In the genomic region with DNA sequence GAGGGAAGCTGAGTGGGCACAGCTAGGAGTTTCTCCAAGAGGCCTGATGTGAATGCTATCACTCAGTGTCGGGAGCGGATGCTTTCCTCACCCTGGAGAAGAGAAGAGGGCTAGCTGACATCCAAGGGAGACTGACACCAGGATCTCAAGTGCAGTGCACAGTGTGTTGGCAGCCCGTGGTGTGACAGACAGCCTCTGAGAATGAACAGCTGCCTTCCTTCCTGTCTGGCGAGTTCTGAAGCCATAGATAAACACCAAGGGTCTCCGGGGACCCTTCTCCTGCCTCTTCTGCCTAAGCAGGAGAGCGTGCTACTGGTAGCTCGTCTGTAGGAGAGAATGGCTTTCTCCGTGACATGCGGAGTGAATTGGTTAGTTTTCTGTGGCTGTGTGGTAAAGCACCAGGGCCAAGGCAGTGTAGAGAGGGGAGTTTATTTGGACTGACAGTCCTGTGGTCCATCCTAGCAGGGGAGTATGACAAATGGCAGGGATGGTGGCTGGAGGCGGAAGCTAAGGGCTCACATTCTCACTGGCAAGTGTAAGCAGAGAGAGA, we compare ENCODE assay signal across 8 mouse cellular contexts. TPM values are rescaled to one million over a fixed set of nuclear protein-coding genes. Genes with fewer than 3 reads are reported as not detected.
DNase-seq lines count a peak whose midpoint lies in the region; ATAC-seq and TF ChIP-seq lines count a peak whose summit lies in the region.

No protein-coding gene starts in this region.

- H3K4me2 ChIP-seq in forebrain, embryonic 14.5 days (ENCODE audit: low read length) = no peak overlapping the region
- no peak overlapping the region for H3K4me2 ChIP-seq in forebrain, postnatal 0 days (ENCODE audit: low read depth)
- H3K4me2 ChIP-seq in neural tube, embryonic 12.5 days (replicated peaks) = no peak overlapping the region
- no peak overlapping the region for H3K4me2 ChIP-seq in limb, embryonic 15.5 days
- no peak overlapping the region for H3K4me2 ChIP-seq in stomach, postnatal 0 days (replicated peaks; ENCODE audit: low read depth)

- DNase-seq in forebrain, embryonic 14.5 days (ENCODE audit: low spot score) = peak; percentile 45
- DNase-seq in forebrain, postnatal 0 days = no peak
- no peak for DNase-seq in neural tube, embryonic 10.5 days (ENCODE audit: extremely low spot score, low spot score)
- no peak for DNase-seq in stomach, postnatal 0 days (ENCODE audit: low spot score)
- DNase-seq in gastrocnemius, adult 8-10 months (ENCODE audit: low spot score in 2 of 2) = no peak
- DNase-seq in adrenal gland, adult 8-10 months = no peak

- H3K9ac ChIP-seq in forebrain, embryonic 14.5 days (ENCODE audit: low read length) = no peak overlapping the region
- H3K9ac ChIP-seq in forebrain, postnatal 0 days = no peak overlapping the region
- no peak overlapping the region for H3K9ac ChIP-seq in neural tube, embryonic 12.5 days
- H3K9ac ChIP-seq in limb, embryonic 15.5 days = no peak overlapping the region
- no peak overlapping the region for H3K9ac ChIP-seq in stomach, postnatal 0 days (ENCODE audit: low read length)

- whole genome bisulfite sequencing in forebrain, embryonic 14.5 days = 64% methylated on average over 10 of the region's 10 CpGs
- 58% methylated on average over 10 of the region's 10 CpGs for WGBS in forebrain, postnatal 0 days
- 52% methylated on average over 10 of the region's 10 CpGs for WGBS in neural tube, embryonic 12.5 days
- 59% methylated on average over 10 of the region's 10 CpGs for WGBS in limb, embryonic 15.5 days
- 45% methylated on average over 10 of the region's 10 CpGs for WGBS in stomach, postnatal 0 days

- TF ChIP-seq CTCF in forebrain, postnatal 0 days (IDR thresholded peaks at IDR 0.05; ENCODE audit: low read depth) = no peak
- TF ChIP-seq CTCF in stomach, postnatal 0 days (IDR thresholded peaks at IDR 0.05; ENCODE audit: low read depth) = no peak

- no peaks in the 10 kb centered on the region for H3K9me3 ChIP-seq in forebrain, embryonic 14.5 days (replicated peaks; ENCODE audit: control insufficient read depth, low read length)
- no peaks in the 10 kb centered on the region for H3K9me3 ChIP-seq in forebrain, postnatal 0 days (ENCODE audit: low read length)
- no peaks in the 10 kb centered on the region for H3K9me3 ChIP-seq in neural tube, embryonic 12.5 days
- H3K9me3 ChIP-seq in limb, embryonic 15.5 days = no peaks in the 10 kb centered on the region
- H3K9me3 ChIP-seq in stomach, postnatal 0 days (ENCODE audit: control insufficient read depth, low read length) = no peaks in the 10 kb centered on the region

- peaks cover 22% of the 10 kb centered on the region for H3K4me1 ChIP-seq in forebrain, embryonic 14.5 days (ENCODE audit: control insufficient read depth, insufficient read depth, low read length)
- peaks cover 13% of the 10 kb centered on the region for H3K4me1 ChIP-seq in forebrain, postnatal 0 days (ENCODE audit: insufficient read depth)
- peaks cover 28% of the 10 kb centered on the region for H3K4me1 ChIP-seq in neural tube, embryonic 12.5 days
- peaks cover 54% of the 10 kb centered on the region for H3K4me1 ChIP-seq in limb, embryonic 15.5 days
- H3K4me1 ChIP-seq in stomach, postnatal 0 days (replicated peaks; ENCODE audit: control insufficient read depth, insufficient read depth) = peaks cover 10% of the 10 kb centered on the region

- peak; percentile 21; the same call in 1 of the 2 replicates for ATAC-seq in forebrain, embryonic 14.5 days
- no peak for ATAC-seq in forebrain, postnatal 0 days
- ATAC-seq in neural tube, embryonic 12.5 days (ENCODE audit: low FRiP score, low read depth) = peak; percentile 52; the same call in 1 of the 2 replicates
- ATAC-seq in limb, embryonic 15.5 days (ENCODE audit: insufficient number of reproducible peaks, low FRiP score, low TSS enrichment, low read depth) = no peak
- ATAC-seq in stomach, postnatal 0 days (ENCODE audit: low FRiP score, low TSS enrichment) = 0 out of 2 replicates have a peak, but pooled peaks have one; percentile 28

- no peak for TF ChIP-seq EP300 in stomach, postnatal 0 days (optimal IDR thresholded peaks at IDR 0.05)

- H3K4me3 ChIP-seq in forebrain, embryonic 14.5 days (ENCODE audit: low read depth, low read length) = no peak overlapping the region
- no peak overlapping the region for H3K4me3 ChIP-seq in forebrain, postnatal 0 days (ENCODE audit: low read depth, low read length)
- H3K4me3 ChIP-seq in neural tube, embryonic 12.5 days = no peak overlapping the region
- no peak overlapping the region for H3K4me3 ChIP-seq in limb, embryonic 15.5 days
- H3K4me3 ChIP-seq in stomach, postnatal 0 days (ENCODE audit: low read depth, low read length) = no peak overlapping the region

- H3K36me3 ChIP-seq in forebrain, embryonic 14.5 days (ENCODE audit: control insufficient read depth, insufficient read depth, low read length) = no peaks in the 10 kb centered on the region
- no peaks in the 10 kb centered on the region for H3K36me3 ChIP-seq in forebrain, postnatal 0 days (ENCODE audit: insufficient read depth)
- no peaks in the 10 kb centered on the region for H3K36me3 ChIP-seq in neural tube, embryonic 12.5 days
- no peaks in the 10 kb centered on the region for H3K36me3 ChIP-seq in limb, embryonic 15.5 days
- no peaks in the 10 kb centered on the region for H3K36me3 ChIP-seq in stomach, postnatal 0 days (ENCODE audit: control insufficient read depth, insufficient read depth, low read length)

- H3K27ac ChIP-seq in forebrain, embryonic 14.5 days (ENCODE audit: low read depth, low read length) = 0 out of 2 replicates have a peak overlapping the region, but pooled peaks have one; percentile 5
- H3K27ac ChIP-seq in forebrain, postnatal 0 days (ENCODE audit: low read depth, low read length) = no peak overlapping the region
- no peak overlapping the region for H3K27ac ChIP-seq in neural tube, embryonic 12.5 days
- H3K27ac ChIP-seq in limb, embryonic 15.5 days = 0 out of 2 replicates have a peak overlapping the region, but pooled peaks have one; percentile 33
- no peak overlapping the region for H3K27ac ChIP-seq in stomach, postnatal 0 days (replicated peaks)

- H3K27me3 ChIP-seq in forebrain, embryonic 14.5 days (replicated peaks; ENCODE audit: control insufficient read depth, insufficient read depth, low read length) = no peaks in the 10 kb centered on the region
- H3K27me3 ChIP-seq in forebrain, postnatal 0 days (ENCODE audit: insufficient read depth, low read length) = no peaks in the 10 kb centered on the region
- H3K27me3 ChIP-seq in neural tube, embryonic 12.5 days (replicated peaks) = no peaks in the 10 kb centered on the region
- no peaks in the 10 kb centered on the region for H3K27me3 ChIP-seq in limb, embryonic 15.5 days
- no peaks in the 10 kb centered on the region for H3K27me3 ChIP-seq in stomach, postnatal 0 days (ENCODE audit: control insufficient read depth, insufficient read depth, low read length)

RNA-seq across cellular contexts. Expression of a gene that starts 58.0 kb away (rescaled TPM):
- polyA plus RNA-seq in forebrain, embryonic 14.5 days (2014; fragmentation: Nextera tagmentation; extraction: Ambion mirVana) = 36.2 and 41.6 TPM in 2 replicates
- 17.2 and 24.2 TPM in 2 replicates for total RNA-seq in forebrain, postnatal 0 days (2014; rRNA removed)
- 11.3 and 22.3 TPM in 2 replicates for polyA plus RNA-seq in forebrain, postnatal 0 days (2015; fragmentation: Nextera tagmentation; extraction: Ambion mirVana)
- 35.0 and 42.8 TPM in 2 replicates for polyA plus RNA-seq in neural tube, embryonic 12.5 days (2016; fragmentation: Nextera tagmentation; extraction: Ambion mirVana)
- 28.4 and 28.6 TPM in 2 replicates for polyA plus RNA-seq in limb, embryonic 15.5 days (2015; fragmentation: Nextera tagmentation; extraction: Ambion mirVana)
- polyA plus RNA-seq in stomach, postnatal 0 days (2015; fragmentation: Nextera tagmentation; extraction: Ambion mirVana) = 13.1 and 15.8 TPM in 2 replicates
- total RNA-seq in gastrocnemius, adult 8-10 months (2022) = 10 to 100 TPM; 50.1 to 61.3 (median 55.3) TPM
- 10 to 100 TPM; 59.0 to 68.5 (median 62.0) TPM for total RNA-seq in adrenal gland, adult 8-10 months (2022)

Comparison
In these comparisons a context has a peak if more than half of its experiments do, and no peak if none do; other contexts are left out.
1. ATAC-seq: peak in forebrain, embryonic 14.5 days (single experiment), neural tube, embryonic 12.5 days (single experiment) and stomach, postnatal 0 days (single experiment); none in forebrain, postnatal 0 days (single experiment) and limb, embryonic 15.5 days (single experiment).
2. H3K27ac ChIP-seq: peak in forebrain, embryonic 14.5 days (single experiment) and limb, embryonic 15.5 days (single experiment); none in forebrain, postnatal 0 days (single experiment), neural tube, embryonic 12.5 days (single experiment) and stomach, postnatal 0 days (single experiment).